Mouse (Mus musculus) stomach, postnatal 0 days (tissue): ENCODE data around the gene Ran.

Source experiments
- CTCF ChIP-seq: IDR thresholded peaks from 2 replicates; pipeline ENCODE4 v1.5.1; 2016; ENCODE audit warnings: antibody characterized with exemption, low read depth, mild to moderate bottlenecking, moderate library complexity
- EP300 ChIP-seq: optimal IDR thresholded peaks from 2 replicates; pipeline ENCODE3; 2016; ENCODE audit warnings: antibody characterized with exemption

- TF ChIP-seq CTCF = no peak
- no peak for TF ChIP-seq EP300
Measured at GRCm38 (mm10) chr5:129006031-129006788, 13.7 kb upstream of the Ran start.
